Mouse (Mus musculus): ENCODE results near the gene Qdpr.

Gene Qdpr

GRCm38 (mm10) chr5:45384034-45384812 is 65.8 kb downstream of the Qdpr start:
- DNase-seq (ENCODE audit: low spot score in 2 of 2) = no peak
